Mouse (Mus musculus) brain, embryonic 14.5 days (tissue): ENCODE measurements around the gene Cend1.

Experiments
- CTCF ChIP-seq: fragments of 200-500 bp; IDR thresholded peaks from 2 replicates; pipeline ENCODE4 v1.5.1; 2012; ENCODE audit warnings: inconsistent platforms, mild to moderate bottlenecking, moderate library complexity, borderline replicate concordance; ENCODE audit not compliant: insufficient read depth, insufficient read length; ENCODE audit errors: extremely low read depth
- POLR2A ChIP-seq: fragments of 200-500 bp; IDR thresholded peaks from 2 replicates; pipeline ENCODE4 v1.6.1; 2012; ENCODE audit warnings: mild to moderate bottlenecking, inconsistent platforms, borderline replicate concordance; ENCODE audit not compliant: poor library complexity, insufficient read depth, insufficient read length, severe bottlenecking; ENCODE audit errors: extremely low read depth

DNA sequence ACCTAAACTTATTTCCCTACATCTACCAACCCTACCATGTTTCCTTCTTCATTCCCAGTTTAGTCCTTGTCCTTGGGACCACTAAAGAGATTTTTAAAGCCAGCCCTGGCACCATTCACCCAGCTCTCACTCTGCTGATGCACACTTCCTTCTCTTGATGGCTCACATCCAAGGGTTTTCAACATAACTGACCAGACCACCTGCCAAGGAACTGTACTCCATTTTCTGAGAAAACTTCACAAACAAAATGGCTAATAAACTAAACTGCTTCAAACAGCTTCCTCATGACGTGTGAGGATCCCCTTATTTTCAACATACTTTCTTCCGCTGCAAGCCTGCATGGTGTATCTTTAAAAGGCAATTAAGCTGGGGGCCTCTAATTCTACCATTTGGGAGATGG lies 24.3 kb upstream of the Cend1 start:
- TF ChIP-seq CTCF (no peak), POLR2A (no peak)
